Mouse (Mus musculus) left cerebral cortex, adult 18-20 months (tissue): ENCODE data around the gene Rrp7a. TPM values are rescaled to one million over a fixed set of nuclear protein-coding genes. Genes with fewer than 3 reads are reported as not detected.

Experiments
- DNase-seq, 2 experiments: peaks; one replicate each; pipeline ENCODE4 v3.0.0; 2021 to 2022; ENCODE audit warnings: low spot score in 2 of 2, mixed read lengths in 1 of 2
- long read RNA-seq, 2 experiments: library from polyadenylated mRNA; stranded (forward); transcript quantifications; one replicate each; pipeline ENCODE4 v2.0.0; 2021
- total RNA-seq, 2 experiments: library from RNA; stranded (reverse); gene quantifications; 2 replicates each; pipeline ENCODE4 v1.2.3; 2021

The Rrp7a gene
- 100 to 1,000 TPM; 154 to 189 TPM for total RNA-seq
- long read RNA-seq, experiment 1, full-length matches to known transcripts, result 220 of 245 reads
- long read RNA-seq, experiment 1, partial matches to known transcripts, result 13 of 245 reads
- long read RNA-seq, experiment 1, other reads (novel, unspliced or antisense), result 12 of 245 reads
- long read RNA-seq, experiment 2, full-length matches to known transcripts, result 160 of 170 reads
- long read RNA-seq, experiment 2, partial matches to known transcripts, result 3 of 170 reads
- long read RNA-seq, experiment 2, other reads (novel, unspliced or antisense), result 7 of 170 reads

GRCm38 (mm10) chr15:83122566-83123145, at the start of gene Rrp7a:
Gene Rrp7a (minus strand): TSS chr15:83122801.
- DNase-seq, result peak; percentile 93 to 95

DNA sequence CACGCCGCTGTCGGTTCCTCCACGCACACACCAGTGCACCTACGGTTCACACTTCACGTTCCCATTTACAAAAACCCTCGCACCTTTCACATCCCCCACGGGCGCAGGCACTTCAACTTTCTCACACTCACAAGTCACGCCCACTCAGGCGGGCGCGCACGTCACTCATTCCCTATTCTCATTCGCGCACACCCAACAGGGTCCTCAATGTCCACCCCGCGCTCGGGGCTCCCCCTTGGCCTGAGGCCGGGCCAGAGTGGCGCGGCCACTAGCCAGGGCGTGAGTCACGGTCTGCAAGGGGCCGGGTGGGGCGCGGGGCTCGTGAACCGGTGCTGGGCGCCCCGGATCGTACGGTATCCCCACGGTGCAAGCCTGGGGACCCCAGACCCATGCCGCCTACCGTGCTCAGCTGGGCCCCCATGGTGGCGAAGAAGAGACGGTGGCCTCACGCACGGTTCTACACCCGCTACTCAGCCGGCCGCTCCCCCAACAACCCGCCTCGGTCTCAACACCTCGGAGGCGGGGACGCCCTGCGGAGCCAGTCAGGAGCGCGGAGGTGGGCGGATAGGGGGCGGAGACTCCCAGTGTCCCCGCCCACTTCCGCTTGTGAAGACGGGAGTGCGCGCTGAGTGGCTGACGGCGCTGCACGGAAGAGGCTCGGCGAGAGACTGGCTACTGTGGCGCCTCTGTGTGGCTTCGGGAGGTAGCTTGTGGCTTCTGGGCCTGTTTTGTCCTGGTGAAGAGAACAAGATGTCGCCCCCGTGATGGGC, 49.3 kb upstream of the Rrp7a start:
- DNase-seq, result peak; percentile 95 to 97

- no peak for DNase-seq
Observed at GRCm38 (mm10) chr15:83170956-83171659, 48.5 kb upstream of the Rrp7a start.

DNA sequence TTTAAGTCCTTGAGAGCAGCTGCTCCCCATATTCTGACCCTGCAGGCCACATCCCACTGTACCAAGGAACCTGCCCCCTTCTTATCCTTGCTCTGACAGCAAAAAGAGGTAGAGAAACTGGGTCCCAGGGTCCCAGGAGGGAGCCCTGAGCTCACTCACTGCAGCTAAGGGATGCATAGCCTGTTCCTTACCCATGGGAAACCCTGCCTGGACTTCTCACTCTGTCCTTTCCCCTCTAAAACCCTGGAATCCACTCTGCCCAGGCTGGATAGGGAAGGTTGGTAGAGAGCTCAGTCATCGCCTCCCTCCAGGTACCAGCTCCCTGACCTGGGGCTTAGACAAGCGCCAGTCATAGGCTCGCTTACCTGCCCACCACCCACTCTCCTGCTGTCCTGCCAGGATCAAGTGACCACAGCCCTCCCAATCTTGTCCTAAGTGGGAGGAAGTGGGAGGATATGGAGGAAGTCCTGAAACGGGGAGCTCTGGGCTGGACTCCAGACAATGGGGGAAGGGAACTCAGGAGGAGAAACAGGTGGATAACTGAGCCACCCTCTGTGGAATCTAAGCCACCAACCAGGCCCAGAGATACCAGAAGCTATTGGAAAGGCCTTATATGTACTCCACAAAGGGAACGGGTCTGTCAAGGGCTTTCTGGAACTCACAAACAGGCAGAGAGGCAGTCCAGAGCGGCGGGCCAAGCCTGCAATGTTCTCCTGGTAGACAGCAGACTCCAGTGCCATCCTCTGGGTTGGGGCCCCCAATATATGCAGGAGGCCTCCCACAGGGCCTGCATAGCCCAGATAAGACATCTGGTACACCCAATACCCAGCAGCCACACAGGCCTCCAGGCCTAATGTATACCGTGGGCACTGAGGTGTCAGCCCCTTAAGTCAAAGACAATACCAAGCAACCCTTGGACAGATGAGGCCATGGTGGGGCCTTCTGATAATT, 47.4 kb upstream of the Rrp7a start:
- no peak for DNase-seq

- no peak for DNase-seq
Observed at GRCm38 (mm10) chr15:83168875-83169771, 46.5 kb upstream of the Rrp7a start.

- DNase-seq, result no peak
Observed at GRCm38 (mm10) chr15:83168311-83168710, 45.7 kb upstream of the Rrp7a start.

DNA sequence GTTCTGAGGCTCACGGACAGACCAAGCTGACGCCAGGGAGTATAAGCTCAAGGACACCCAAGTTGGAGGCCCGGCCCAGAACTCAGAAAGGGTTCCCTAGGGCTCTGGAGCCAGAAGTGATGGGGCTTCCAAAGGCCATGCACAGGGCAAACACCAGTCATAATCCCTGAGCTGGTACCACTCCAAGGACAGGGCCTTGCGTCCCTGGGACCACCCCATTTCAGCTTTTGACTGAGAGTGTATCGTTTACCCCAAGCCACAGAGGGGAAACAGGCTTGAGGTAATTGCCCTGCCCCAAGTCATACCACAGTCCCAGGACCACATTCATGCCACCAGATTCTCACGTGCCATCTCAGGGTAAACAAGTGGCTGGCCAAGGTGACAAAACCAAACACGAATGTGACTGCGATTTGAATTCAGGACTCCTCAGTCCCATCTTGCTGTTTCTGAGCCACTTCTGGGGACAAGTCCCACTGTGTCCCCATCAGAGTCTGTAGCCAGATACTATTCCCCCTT, 45.0 kb upstream of the Rrp7a start:
- DNase-seq, result no peak

GRCm38 (mm10) chr15:83167126-83167525, 44.5 kb upstream of the Rrp7a start:
- DNase-seq, result no peak

GRCm38 (mm10) chr15:83166642-83167041, 44.0 kb upstream of the Rrp7a start:
- DNase-seq, result peak in 1 of 2 experiments; percentile 28

DNA sequence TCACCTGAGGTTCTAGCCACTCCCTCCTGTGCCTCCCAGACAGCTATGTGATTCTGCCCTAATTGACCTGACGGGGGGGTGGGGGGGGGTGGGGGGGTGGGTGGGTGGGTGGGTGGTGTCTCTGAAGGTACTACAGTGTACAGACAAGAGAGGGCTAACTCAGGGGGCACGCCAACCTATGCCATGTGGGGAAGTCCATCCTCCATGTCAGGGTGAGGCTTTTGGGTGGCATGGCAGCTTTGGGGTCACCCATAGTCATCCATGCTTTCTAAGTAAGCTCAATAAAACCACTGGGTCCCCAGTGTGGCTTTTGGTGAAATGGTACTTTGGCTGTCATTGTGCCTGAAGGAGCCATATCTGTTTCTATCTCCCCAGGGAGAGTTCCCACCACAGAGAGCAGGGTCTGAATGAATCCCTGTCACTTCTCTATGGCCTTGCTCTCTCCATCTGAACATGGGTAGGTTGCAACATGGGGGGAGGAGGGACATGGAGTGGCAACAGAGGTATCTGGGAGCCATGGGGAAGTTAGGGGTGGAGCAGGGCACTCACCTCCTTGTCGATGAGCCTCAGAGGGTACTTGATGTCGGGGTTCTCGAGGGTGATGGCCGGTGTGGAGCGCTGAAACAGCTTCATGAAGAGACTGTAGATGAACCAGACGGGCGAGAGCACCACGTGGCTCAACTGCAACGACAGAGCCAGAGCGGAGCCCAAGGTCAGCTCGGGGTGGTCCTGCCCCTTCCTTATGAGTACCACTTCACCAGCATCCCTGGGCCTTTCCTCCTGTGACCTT, 43.1 kb upstream of the Rrp7a start:
- DNase-seq, result no peak

GRCm38 (mm10) chr15:83164971-83165471, 42.4 kb upstream of the Rrp7a start:
- DNase-seq, result no peak

DNA sequence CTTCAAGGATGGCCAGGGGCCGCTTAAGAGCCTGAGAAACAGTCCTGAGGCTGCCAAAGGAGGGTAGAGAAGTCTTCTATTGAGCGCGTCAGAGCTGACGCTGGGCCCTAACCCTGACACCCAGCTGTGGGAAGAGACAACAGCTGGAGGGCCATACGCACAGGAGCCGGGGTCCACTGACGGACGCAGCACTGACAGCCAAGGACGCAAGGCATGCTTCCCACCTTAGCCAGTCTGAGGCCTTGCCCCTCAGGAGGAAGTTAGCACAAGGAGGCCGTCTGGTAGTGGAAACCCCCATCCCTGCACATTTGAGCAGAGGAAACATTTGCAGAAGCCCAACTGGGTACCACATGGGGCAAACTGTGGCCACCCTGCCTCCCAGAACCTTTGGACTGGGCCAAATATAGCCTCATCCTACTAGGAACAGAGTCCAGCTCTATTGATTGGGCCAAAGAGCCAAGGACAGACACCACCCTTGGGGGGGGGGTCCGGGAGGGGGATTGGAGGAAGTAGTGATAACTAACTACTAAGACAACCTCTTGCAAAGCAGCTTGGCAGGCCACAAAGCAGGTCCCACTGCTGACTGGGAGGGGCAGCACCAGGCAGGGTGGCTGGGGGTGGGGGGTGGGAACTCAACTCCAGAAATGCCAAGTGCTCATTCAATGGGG, 40.4 kb upstream of the Rrp7a start:
- no peak for DNase-seq

DNA sequence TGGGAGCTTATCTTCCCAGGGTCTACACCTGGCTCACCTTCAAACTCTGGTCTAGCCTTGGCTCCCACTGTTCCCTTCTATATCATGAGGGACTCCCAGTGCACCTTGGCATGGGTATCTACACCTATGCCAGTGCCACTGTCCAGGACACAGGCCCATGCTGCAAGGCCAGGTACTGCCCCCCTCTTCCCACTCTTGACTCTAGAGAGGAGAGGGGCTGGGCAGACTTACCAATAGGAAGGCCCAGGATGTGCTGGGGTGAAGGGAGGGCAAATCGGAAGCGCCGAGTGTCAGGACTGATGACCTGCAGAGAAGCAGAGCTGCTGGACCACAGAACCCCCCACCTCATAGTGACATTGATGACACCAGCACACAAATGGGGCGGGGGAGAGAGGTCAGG, 39.4 kb upstream of the Rrp7a start:
- DNase-seq, result no peak

GRCm38 (mm10) chr15:83161062-83161748, 38.6 kb upstream of the Rrp7a start:
- no peak for DNase-seq

GRCm38 (mm10) chr15:83160561-83160960, 38.0 kb upstream of the Rrp7a start:
- no peak for DNase-seq

DNA sequence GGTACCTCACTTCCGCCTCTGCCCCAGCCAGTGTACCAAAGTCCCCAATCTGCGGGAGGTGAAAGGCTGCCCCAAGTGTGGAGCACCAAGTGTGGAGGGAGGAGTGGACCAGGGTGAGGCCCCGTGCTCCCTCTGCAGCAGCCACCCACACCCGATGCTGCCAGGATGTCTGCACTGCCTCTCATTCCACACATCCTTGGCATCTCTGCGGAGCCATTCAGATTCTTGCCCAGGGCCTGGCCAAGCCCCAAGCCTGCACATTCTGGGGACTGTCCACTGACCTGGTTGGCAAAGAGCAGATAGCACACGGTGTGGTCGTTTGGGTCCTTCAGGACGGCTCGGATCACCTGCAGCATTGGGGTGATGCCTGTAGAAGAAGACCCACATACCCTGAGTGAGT, 37.2 kb upstream of the Rrp7a start:
- DNase-seq, result no peak

- DNase-seq, result no peak
Observed at GRCm38 (mm10) chr15:83158587-83159160, 36.1 kb upstream of the Rrp7a start.
